Mouse (Mus musculus) liver, embryonic 13.5 days (tissue): ENCODE data around the gene Fyn. TPM values are rescaled to one million over a fixed set of nuclear protein-coding genes. Genes with fewer than 3 reads are reported as not detected.

Source experiments
- ATAC-seq: fragments of 200-750 bp; cut with Nextera tagmentation; 2 replicates; pipeline ENCODE4 v1.8.0; 2017; ENCODE audit warnings: low read depth, mild to moderate bottlenecking, moderate number of reproducible peaks, moderate library complexity
- DNase-seq: peaks from one replicate; pipeline ENCODE4 v3.0.0; 2022
- H3K27ac ChIP-seq: fragments of 300-500 bp; sonication (generic); 2 replicates; pipeline ENCODE4 v1.5.1; 2015; ENCODE audit warnings: moderate library complexity, mild to moderate bottlenecking, inconsistent platforms
- H3K27me3 ChIP-seq: fragments of 300-500 bp; sonication (generic); 2 replicates; pipeline ENCODE4 v1.6.1; 2015; ENCODE audit warnings: mild to moderate bottlenecking, inconsistent platforms
- H3K36me3 ChIP-seq: fragments of 300-500 bp; sonication (generic); 2 replicates; pipeline ENCODE4 v1.6.1; 2015; ENCODE audit warnings: mild to moderate bottlenecking, inconsistent platforms
- H3K4me1 ChIP-seq: fragments of 300-500 bp; sonication (generic); replicated peaks from 2 replicates; pipeline ENCODE4 v1.6.1; 2015; ENCODE audit warnings: inconsistent platforms
- H3K4me2 ChIP-seq: fragments of 300-500 bp; sonication (generic); 2 replicates; pipeline ENCODE4 v1.6.1; 2015; ENCODE audit warnings: inconsistent platforms, mild to moderate bottlenecking, moderate library complexity
- H3K4me3 ChIP-seq: fragments of 300-500 bp; sonication (generic); replicated peaks from 2 replicates; pipeline ENCODE4 v1.5.1; 2015; ENCODE audit warnings: mild to moderate bottlenecking, inconsistent platforms
- H3K9ac ChIP-seq: fragments of 300-500 bp; sonication (generic); 2 replicates; pipeline ENCODE4 v1.6.1; 2015; ENCODE audit warnings: mild to moderate bottlenecking, inconsistent platforms
- H3K9me3 ChIP-seq: fragments of 300-500 bp; sonication (generic); replicated peaks from 2 replicates; pipeline ENCODE4 v1.6.1; 2016; ENCODE audit warnings: inconsistent platforms
- WGBS: fragments of 180-500 bp; shearing (Covaris S2); methylation state at CpG from one replicate; pipeline ENCODE4 v1.1.7; 2015; ENCODE audit not compliant: insufficient replicate concordance; 5-methylcytosine and 5-hydroxymethylcytosine counted together
- polyA plus RNA-seq: library from polyadenylated mRNA; unstranded; fragments of >200 nt; fragmentation: Nextera tagmentation; extraction: Ambion mirVana; gene quantifications from 2 replicates; pipeline ENCODE4 v1.2.1, GENCODE M21; 2015

The Fyn gene
- polyA plus RNA-seq, 1 experiment from 2014 or later = 6.5 TPM

DNA sequence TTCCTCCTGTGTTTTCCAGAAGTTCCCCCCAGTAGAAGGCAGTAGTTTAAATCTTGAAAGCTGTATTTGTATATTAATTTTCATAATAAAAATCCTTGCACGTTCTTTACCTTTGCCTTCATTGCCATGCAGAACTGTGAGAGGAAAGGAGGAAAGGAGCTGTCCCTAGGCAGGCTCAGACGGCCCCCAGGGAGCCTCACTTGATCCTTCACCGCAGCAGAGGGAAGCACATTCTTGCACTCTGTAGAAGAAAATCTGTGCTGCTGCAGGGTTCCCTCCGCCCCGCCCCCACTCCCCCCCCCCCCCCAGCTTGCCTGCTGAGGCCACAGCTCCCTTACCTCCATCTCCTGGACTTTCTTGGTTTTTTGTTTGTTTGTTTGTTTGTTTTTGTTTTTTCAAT lies 158.5 kb downstream of the Fyn start:
- 0 out of 2 replicates have a peak, but pooled peaks cover 3% of the 10 kb centered on the region for H3K4me1 ChIP-seq
- H3K4me2 ChIP-seq = no peak overlapping the region
- H3K36me3 ChIP-seq = peaks cover 18% of the 10 kb centered on the region
- H3K4me3 ChIP-seq = no peak overlapping the region
- H3K27ac ChIP-seq = no peak overlapping the region
- no peaks in the 10 kb centered on the region for H3K27me3 ChIP-seq
- no peak for ATAC-seq
- H3K9me3 ChIP-seq = no peaks in the 10 kb centered on the region
- H3K9ac ChIP-seq = no peak overlapping the region
- no peak for DNase-seq
- 59% methylated on average over 3 of the region's 5 CpGs for WGBS

DNA sequence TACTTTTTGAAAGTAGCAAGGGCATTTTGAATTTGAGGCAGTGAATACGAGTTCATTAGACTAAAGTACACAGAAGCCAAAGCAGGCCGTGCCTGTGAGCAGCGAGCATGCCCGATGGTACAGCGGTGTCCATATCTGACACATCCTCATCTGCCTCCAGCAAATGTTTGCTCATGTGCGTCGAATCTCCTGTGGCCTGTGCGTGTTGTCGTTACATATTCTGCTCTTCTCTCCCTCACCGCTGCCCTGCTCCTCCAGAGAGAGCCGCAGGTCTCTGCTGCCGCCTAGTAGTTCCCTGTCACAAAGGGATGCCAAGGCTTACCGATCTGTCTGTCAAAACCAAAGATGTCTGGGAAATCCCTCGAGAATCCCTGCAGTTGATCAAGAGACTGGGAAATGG lies 160.5 kb downstream of the Fyn start:
- H3K27me3 ChIP-seq = no peaks in the 10 kb centered on the region
- ATAC-seq (no peak), DNase-seq (no peak)
- H3K9me3 ChIP-seq = no peaks in the 10 kb centered on the region
- no peak overlapping the region for H3K4me2 ChIP-seq
- H3K9ac ChIP-seq = no peak overlapping the region
- H3K36me3 ChIP-seq = peaks cover 18% of the 10 kb centered on the region
- H3K4me1 ChIP-seq = no peaks in the 10 kb centered on the region
- WGBS = 80% methylated on average over 14 of the region's 14 CpGs
- H3K4me3 ChIP-seq = no peak overlapping the region
- no peak overlapping the region for H3K27ac ChIP-seq

DNA sequence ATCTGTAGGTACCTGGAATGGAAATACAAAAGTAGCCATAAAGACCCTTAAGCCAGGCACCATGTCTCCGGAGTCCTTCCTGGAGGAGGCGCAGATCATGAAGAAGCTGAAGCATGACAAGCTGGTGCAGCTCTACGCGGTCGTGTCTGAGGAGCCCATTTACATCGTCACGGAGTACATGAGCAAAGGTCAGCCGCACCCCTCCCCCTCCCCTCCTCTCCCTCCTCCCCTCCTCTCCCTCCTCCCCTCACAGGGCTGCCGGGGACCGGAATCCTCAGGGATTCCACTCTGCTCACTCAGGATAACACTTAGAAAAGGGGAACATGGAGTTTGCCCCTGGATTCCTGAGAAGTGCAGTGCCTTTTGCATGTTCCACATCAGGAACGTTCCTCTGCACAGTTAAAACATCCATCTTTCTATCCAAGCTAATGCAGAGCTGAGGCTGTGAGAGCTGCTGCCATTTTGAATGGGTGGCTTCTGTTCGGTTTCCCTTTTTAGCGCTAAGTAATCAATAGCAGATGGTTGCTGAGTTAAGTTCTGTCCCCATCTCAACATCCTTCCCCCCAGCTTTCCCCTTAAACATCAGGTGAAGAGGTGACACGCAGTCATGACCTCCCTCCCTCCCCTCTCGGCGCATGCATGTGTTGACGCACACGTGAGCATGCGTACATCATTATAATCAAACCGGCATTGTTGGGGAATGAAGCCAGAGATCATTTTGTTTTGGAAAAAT lies 163.5 kb downstream of the Fyn start:
- WGBS = 78% methylated on average over 20 of the region's 20 CpGs
- Histone ChIP-seq H3K4me2 (no peak overlapping the region), H3K36me3 (peaks cover 22% of the 10 kb centered on the region), H3K27me3 (no peaks in the 10 kb centered on the region), H3K9me3 (no peaks in the 10 kb centered on the region), H3K9ac (no peak overlapping the region), H3K4me1 (no peaks in the 10 kb centered on the region), H3K27ac (no peak overlapping the region), H3K4me3 (no peak overlapping the region)
- no peak for DNase-seq
- no peak for ATAC-seq

DNA sequence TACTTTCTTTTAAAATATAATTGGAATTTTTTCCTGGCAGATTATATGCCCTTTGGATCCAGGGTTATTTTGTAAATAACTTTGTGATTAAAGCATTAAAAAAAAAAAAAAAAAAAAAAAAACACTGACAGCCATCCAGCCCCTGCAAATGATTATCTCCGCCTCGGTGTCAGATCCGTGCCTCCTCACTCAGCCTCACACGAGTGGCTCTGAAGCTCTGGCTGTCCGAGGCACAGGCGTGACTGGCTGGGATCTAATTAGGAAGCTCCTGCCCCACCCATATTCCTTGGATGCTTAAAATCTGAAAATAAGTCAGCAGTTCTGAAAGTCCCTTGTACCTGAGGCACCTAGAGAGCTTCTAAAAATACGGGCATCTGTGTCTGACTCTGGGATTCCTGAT lies 164.2 kb downstream of the Fyn start:
- H3K4me3 ChIP-seq = no peak overlapping the region
- H3K9ac ChIP-seq = no peak overlapping the region
- ATAC-seq (no peak), DNase-seq (no peak)
- no peaks in the 10 kb centered on the region for H3K4me1 ChIP-seq
- H3K27ac ChIP-seq = no peak overlapping the region
- no peak overlapping the region for H3K4me2 ChIP-seq
- H3K36me3 ChIP-seq = peaks cover 20% of the 10 kb centered on the region
- no peaks in the 10 kb centered on the region for H3K27me3 ChIP-seq
- WGBS = 85% methylated on average over 7 of the region's 7 CpGs
- no peaks in the 10 kb centered on the region for H3K9me3 ChIP-seq

DNA sequence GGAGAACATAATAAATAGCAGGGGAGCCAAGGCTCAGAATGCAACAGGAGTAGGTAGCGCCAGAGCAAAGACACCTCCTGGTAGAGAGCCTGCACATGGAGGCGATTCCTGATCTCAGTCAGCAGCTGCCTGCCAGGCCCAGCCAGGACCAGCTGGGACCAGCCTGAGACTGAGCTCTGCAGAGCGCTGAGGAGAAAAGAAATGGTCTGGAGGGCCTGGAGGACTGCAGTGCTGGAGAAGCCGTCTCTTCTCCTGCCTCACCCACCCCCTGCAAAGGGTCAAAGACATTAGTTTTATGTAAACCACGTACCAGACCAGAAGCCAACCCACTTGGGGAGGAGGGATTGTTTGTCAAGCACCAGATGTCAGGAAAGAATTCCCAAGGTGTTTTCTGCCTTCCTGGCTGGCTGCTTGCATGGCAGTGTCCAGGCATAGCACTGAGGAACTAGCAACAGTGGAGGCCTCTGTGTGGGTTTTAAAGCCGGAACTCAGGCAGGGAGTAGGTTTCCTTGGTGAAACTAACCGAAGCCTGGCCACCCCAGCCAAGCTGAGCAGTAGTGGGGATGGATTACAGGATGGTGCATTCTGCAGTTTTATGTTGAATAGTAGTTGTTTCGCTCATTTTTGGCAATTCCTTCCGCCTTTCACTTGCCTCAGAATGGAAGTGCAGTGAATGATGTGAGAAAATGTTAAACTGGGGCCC lies 165.8 kb downstream of the Fyn start:
- Histone ChIP-seq H3K4me1 (no peaks in the 10 kb centered on the region), H3K9ac (no peak overlapping the region), H3K9me3 (no peaks in the 10 kb centered on the region), H3K27me3 (no peaks in the 10 kb centered on the region), H3K4me3 (no peak overlapping the region), H3K4me2 (no peak overlapping the region), H3K27ac (no peak overlapping the region), H3K36me3 (peaks cover 17% of the 10 kb centered on the region)
- no peak for ATAC-seq
- WGBS = 70% methylated on average over 9 of the region's 9 CpGs
- DNase-seq = no peak

DNA sequence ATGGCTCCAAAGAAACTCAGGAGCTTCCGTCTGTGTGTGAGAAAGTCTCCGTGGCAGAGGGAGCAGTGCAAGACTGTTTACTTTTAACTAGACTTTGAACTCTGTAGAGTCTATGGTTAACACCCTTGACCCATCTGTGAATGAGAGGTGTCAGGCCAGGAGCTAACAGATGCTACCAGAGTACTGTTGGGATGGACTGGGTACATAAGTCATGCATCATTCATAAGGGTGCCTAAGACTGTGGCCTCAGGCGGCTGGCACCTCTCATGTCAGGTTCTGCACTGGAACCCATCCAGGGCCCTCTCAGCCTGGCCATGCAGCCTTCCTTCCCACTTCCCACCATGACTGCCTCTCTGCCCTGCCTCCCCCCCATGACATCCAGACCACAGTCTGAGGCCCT lies 166.7 kb downstream of the Fyn start:
- no peaks in the 10 kb centered on the region for H3K27me3 ChIP-seq
- no peak for ATAC-seq
- peaks cover 13% of the 10 kb centered on the region for H3K36me3 ChIP-seq
- no peak for DNase-seq
- no peak overlapping the region for H3K4me2 ChIP-seq
- H3K9ac ChIP-seq = no peak overlapping the region
- H3K4me3 ChIP-seq = no peak overlapping the region
- H3K27ac ChIP-seq = no peak overlapping the region
- H3K9me3 ChIP-seq = no peaks in the 10 kb centered on the region
- H3K4me1 ChIP-seq = no peaks in the 10 kb centered on the region
- 83% methylated on average over 3 of the region's 3 CpGs for WGBS

DNA sequence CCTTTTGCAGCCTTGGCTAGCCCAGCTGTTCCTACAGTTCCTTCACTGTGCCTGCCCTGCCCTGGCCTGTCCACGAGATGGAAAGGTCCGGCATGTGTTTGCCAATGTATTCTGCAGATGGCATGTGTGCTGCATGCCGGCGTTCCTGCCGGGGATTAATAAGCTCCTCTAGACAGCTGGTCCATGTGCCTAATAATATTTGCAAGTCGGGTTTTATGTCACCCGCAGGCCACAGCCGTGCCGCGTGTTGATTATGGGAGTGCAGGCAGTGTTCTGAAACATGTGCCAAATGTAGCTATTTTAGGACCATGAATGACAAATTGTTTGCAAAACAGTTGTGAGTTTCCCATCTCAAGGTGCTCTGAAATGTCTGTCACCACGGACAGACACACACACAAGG lies 167.6 kb downstream of the Fyn start:
- DNase-seq = no peak
- H3K4me3 ChIP-seq = no peak overlapping the region
- ATAC-seq = no peak
- no peaks in the 10 kb centered on the region for H3K9me3 ChIP-seq
- 0 out of 2 replicates have a peak, but pooled peaks cover 3% of the 10 kb centered on the region for H3K4me1 ChIP-seq
- H3K36me3 ChIP-seq = peaks cover 13% of the 10 kb centered on the region
- no peaks in the 10 kb centered on the region for H3K27me3 ChIP-seq
- no peak overlapping the region for H3K4me2 ChIP-seq
- H3K9ac ChIP-seq = no peak overlapping the region
- 78% methylated on average over 11 of the region's 11 CpGs for WGBS
- H3K27ac ChIP-seq = no peak overlapping the region

DNA sequence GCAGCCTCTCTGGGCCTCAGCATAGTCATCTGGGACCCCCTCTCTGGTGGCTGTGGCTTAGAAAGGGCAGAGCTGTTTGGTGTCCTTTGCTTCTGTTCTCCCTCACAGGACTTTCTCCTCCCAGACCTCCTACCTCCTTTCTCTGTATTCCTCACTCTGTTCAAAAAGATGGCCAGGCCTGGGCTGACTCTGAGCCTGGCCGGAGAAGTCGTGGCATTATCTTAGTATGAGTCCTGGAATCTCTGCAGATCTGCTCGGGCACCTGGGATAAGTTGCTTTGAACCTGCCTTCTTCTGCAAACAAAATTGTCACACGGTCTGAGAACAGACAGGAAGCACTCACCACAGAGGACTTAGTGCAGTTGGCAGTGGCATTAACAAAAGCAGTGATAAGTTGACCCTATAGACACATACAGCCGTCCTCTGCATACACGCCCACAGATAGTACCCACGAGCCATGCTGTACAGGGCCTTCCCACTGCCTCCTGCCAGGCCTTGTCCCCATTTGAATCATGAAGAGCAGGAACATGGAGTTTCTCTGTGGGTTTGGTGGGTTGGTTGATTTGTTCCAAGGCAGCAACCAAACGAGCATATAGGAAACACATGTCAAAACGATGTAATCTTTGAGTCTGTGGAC lies 171.5 kb downstream of the Fyn start:
- Histone ChIP-seq H3K27ac (no peak overlapping the region), H3K9ac (no peak overlapping the region), H3K9me3 (no peaks in the 10 kb centered on the region), H3K4me1 (0 out of 2 replicates have a peak, but pooled peaks cover 5% of the 10 kb centered on the region), H3K4me3 (no peak overlapping the region), H3K4me2 (no peak overlapping the region), H3K27me3 (no peaks in the 10 kb centered on the region), H3K36me3 (peaks cover 14% of the 10 kb centered on the region)
- DNase-seq (no peak), ATAC-seq (no peak)
- whole genome bisulfite sequencing = 39% methylated on average over 9 of the region's 9 CpGs

DNA sequence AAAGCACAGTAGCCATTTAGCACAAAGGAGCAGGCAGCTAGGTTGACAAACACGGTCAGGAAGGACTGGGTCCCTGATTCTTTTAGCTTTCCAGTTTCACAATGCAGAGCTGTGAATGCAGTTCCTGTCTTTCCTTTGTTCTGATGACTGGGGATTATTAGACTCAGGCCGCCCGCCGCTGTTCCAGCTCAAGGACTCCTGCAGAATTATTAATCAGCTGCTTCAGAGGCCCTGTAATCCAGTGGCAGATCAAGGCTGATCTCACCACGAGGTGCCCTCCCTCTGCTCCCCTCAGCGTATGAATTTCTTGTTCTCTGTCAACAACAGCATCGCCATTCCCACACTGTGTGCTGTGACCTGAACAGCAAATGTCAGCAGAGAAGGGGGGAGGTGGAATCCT lies 172.3 kb downstream of the Fyn start:
- Histone ChIP-seq H3K4me2 (no peak overlapping the region), H3K36me3 (peaks cover 8% of the 10 kb centered on the region), H3K27ac (no peak overlapping the region), H3K27me3 (no peaks in the 10 kb centered on the region), H3K9ac (no peak overlapping the region), H3K4me1 (0 out of 2 replicates have a peak, but pooled peaks cover 5% of the 10 kb centered on the region), H3K9me3 (no peaks in the 10 kb centered on the region), H3K4me3 (no peak overlapping the region)
- WGBS = 65% methylated on average over 7 of the region's 7 CpGs
- DNase-seq (no peak), ATAC-seq (no peak)

DNA sequence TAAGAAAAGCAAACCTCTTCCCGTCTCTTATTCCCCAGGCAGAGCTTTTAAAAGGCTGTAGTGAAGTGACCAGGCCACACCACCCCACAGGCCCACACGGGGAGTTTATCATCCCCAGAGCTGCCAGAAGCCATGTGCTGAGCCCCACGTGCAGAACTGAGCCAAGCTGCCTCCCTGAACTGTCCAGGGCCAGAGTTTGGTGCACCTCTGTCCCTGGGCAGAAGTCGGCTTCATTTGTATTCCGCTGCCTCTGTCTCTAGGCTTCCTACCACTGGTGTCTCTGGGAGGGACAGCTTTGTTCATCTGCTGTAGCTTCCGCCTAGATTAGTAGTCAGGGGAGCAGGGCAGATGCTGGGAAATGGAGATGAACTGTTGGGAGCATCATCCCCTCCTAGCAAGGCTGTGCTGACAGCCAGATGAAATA lies 172.8 kb downstream of the Fyn start:
- H3K9ac ChIP-seq = no peak overlapping the region
- no peak overlapping the region for H3K4me3 ChIP-seq
- no peak overlapping the region for H3K4me2 ChIP-seq
- no peaks in the 10 kb centered on the region for H3K27me3 ChIP-seq
- DNase-seq (no peak), ATAC-seq (no peak)
- WGBS = 61% methylated on average over 6 of the region's 6 CpGs
- H3K27ac ChIP-seq = no peak overlapping the region
- no peaks in the 10 kb centered on the region for H3K9me3 ChIP-seq
- H3K36me3 ChIP-seq = peaks cover 4% of the 10 kb centered on the region; the same call in 1 of the 2 replicates
- H3K4me1 ChIP-seq = 0 out of 2 replicates have a peak, but pooled peaks cover 5% of the 10 kb centered on the region

DNA sequence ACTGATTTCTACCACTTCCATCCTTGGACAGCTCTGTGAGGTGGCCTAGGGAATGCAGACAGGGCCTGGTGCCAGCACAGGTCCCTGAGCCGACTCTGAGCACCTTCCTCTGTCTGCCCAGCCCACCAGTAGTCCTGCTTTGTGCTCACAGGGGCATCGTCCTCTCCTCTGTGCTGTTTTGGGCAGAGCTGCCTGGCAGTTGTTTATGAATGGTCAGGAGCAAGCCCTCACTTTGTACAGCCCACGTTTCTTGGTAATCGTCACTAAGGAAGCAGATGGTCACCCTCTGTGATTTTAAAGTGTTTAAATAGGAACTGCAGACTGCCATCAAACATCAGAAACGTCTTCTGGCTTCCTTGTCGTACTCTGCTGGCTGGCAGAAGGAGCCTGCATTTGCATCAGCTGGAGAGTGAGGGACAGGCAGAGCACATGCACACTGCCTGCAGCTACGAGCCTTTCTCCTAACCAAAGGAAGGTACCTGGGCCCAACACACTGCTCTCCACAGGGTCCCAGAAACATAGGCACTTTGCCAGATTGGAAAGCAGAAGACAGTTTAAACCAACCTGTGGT lies 173.4 kb downstream of the Fyn start:
- 56% methylated on average over 7 of the region's 7 CpGs for WGBS
- no peak for DNase-seq
- Histone ChIP-seq H3K4me1 (0 out of 2 replicates have a peak, but pooled peaks cover 5% of the 10 kb centered on the region), H3K36me3 (0 out of 2 replicates have a peak, but pooled peaks cover 2% of the 10 kb centered on the region), H3K27me3 (no peaks in the 10 kb centered on the region), H3K27ac (no peak overlapping the region), H3K9me3 (no peaks in the 10 kb centered on the region), H3K9ac (no peak overlapping the region), H3K4me2 (no peak overlapping the region), H3K4me3 (no peak overlapping the region)
- no peak for ATAC-seq
